Mouse (Mus musculus) telencephalon, adult 2 months (tissue): ENCODE measurements around the gene Galnt18.

Experiments used
- DNase-seq: peaks from one replicate; pipeline ENCODE4 v3.0.0-alpha.2; 2011; ENCODE audit warnings: low read depth, low spot score

Gene Galnt18

GRCm38 (mm10) chr7:111779504-111780242 is at the start of gene Galnt18:
Gene Galnt18, minus strand, starts transcription at chr7:111779977.
- DNase-seq = peak; percentile 84

- DNase-seq = no peak
These were observed 47.6 kb upstream of the Galnt18 start for GRCm38 (mm10) chr7:111827337-111827736.

GRCm38 (mm10) chr7:111813093-111813492 is 33.3 kb upstream of the Galnt18 start:
- no peak for DNase-seq

- no peak for DNase-seq
These were observed 31.3 kb upstream of the Galnt18 start for GRCm38 (mm10) chr7:111811036-111811435.

GRCm38 (mm10) chr7:111809796-111810195 is 30.0 kb upstream of the Galnt18 start:
- no peak for DNase-seq

GRCm38 (mm10) chr7:111806083-111806482 is 26.3 kb upstream of the Galnt18 start:
- no peak for DNase-seq

GRCm38 (mm10) chr7:111804646-111805045 is 24.9 kb upstream of the Galnt18 start:
- no peak for DNase-seq

- DNase-seq = no peak
These were observed 21.0 kb upstream of the Galnt18 start for GRCm38 (mm10) chr7:111800785-111801184.

GRCm38 (mm10) chr7:111800120-111800519 is 20.3 kb upstream of the Galnt18 start:
- DNase-seq = peak; percentile 69

GRCm38 (mm10) chr7:111799021-111799420 is 19.2 kb upstream of the Galnt18 start:
- DNase-seq = no peak

GRCm38 (mm10) chr7:111797337-111798010 is 17.7 kb upstream of the Galnt18 start:
- DNase-seq = no peak

GRCm38 (mm10) chr7:111795059-111795458 is 15.3 kb upstream of the Galnt18 start:
- no peak for DNase-seq

GRCm38 (mm10) chr7:111792154-111792553 is 12.4 kb upstream of the Galnt18 start:
- DNase-seq = no peak

GRCm38 (mm10) chr7:111791347-111791746 is 11.6 kb upstream of the Galnt18 start:
- no peak for DNase-seq

GRCm38 (mm10) chr7:111787921-111788320 is 8.1 kb upstream of the Galnt18 start:
- no peak for DNase-seq

- DNase-seq = peak; percentile 84
These were observed 5.7 kb upstream of the Galnt18 start for GRCm38 (mm10) chr7:111785478-111785877.

GRCm38 (mm10) chr7:111782126-111782525 is 2.3 kb upstream of the Galnt18 start:
- DNase-seq = no peak

- DNase-seq = no peak
These were observed 1.5 kb upstream of the Galnt18 start for GRCm38 (mm10) chr7:111781316-111781715.

- no peak for DNase-seq
These were observed 831 bp downstream of the Galnt18 start for GRCm38 (mm10) chr7:111778789-111779503.

- no peak for DNase-seq
These were observed 1.6 kb downstream of the Galnt18 start for GRCm38 (mm10) chr7:111778212-111778611.

GRCm38 (mm10) chr7:111777186-111777585 is 2.6 kb downstream of the Galnt18 start:
- no peak for DNase-seq

GRCm38 (mm10) chr7:111776160-111776559 is 3.6 kb downstream of the Galnt18 start:
- DNase-seq = no peak
